Mouse (Mus musculus) c-Kit-positive CD71-positive TER-119-positive erythroid progenitor cells, embryonic 14.5 days (primary cell): Measurements from ENCODE around the gene Phf12.
"Not testable (repeated sequence)": the region's sequence is repeated elsewhere in the genome, so short reads cannot be mapped to it uniquely, and the experiment has no call there.

Source experiments
- DNase-seq: peaks from one replicate; pipeline ENCODE4 v3.0.0-alpha.2; 2013; ENCODE audit warnings: low spot score

Gene Phf12

GRCm38 (mm10) chr11:78031947-78032808 lies 49.6 kb downstream of the Phf12 start, which contains the start of gene Dhrs13:
TSS of gene Dhrs13 (plus strand) at chr11:78032280.
- peak; percentile 92 for DNase-seq

DNA sequence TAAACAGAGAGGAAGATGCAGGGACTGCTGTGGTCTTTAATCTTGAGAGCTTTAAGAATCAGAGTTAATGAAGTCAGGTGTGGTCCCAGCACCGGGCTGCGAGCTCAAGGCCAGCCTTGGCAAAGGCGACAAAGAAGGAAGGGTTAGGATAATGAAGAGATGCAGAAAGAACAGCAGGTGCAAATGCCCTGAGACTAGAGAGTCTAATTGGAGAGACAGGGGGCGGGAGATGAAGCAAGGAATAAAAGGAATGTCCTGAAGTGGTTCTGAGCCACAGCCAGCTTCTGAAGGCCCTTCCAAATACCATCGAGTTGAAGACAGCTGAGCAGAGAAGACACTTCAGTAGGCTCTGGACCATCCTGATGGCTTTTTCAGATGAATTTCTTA lies 50.2 kb downstream of the Phf12 start:
- no peak for DNase-seq

GRCm38 (mm10) chr11:78033931-78034617 lies 51.5 kb downstream of the Phf12 start:
- DNase-seq, result no peak

DNA sequence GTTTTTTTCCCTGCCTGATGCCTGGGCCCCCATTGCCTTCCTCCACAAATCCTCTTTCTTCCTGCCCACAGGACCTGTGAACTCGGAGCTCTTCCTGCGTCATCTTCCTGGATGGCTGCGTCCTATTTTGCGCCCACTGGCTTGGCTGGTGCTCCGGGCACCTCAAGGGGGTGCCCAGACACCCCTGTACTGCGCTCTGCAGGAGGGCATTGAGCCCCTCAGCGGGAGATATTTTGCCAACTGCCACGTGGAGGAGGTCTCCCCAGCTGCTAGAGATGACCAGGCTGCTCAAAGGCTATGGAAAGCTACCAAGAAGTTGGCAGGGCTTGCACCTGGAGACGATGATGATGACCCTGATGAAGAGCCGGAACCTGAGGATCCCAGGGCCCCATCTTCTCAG lies 54.2 kb downstream of the Phf12 start:
- no peak for DNase-seq

GRCm38 (mm10) chr11:78037831-78038752 lies 55.5 kb downstream of the Phf12 start, which contains the start of gene Flot2:
TSS of gene Flot2 (plus strand) at chr11:78037931.
- DNase-seq, result peak; percentile 53

- no peak for DNase-seq
Observed at GRCm38 (mm10) chr11:78040878-78041277, 58.3 kb downstream of the Phf12 start.

DNA sequence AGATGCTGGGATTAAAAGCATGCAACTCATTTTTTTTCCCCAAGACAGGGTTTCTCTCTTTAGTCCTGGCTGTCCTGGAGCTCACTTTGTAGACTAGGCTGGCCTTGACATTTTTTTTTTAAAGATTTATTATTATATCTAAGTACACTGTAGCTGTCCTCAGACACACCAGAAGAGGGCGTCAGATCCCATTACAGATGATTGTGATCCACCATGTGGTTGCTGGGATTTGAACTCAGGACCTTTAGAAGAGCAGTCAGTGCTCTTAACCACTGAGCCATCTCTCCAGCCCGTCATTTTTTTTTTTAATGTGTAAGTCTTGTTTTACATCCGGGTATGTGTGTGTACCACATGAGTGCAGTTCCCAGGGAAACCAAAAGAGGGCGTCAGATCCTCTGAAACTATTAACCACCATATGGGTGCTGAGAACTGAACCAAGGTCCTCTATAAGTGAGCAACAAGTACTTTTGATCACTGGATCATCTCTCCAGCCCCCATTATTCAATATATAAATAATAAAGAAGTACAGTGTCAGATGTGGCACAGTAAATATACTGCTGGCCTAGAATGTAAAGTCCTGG lies 59.8 kb downstream of the Phf12 start:
- not testable (repeated sequence) for DNase-seq

DNA sequence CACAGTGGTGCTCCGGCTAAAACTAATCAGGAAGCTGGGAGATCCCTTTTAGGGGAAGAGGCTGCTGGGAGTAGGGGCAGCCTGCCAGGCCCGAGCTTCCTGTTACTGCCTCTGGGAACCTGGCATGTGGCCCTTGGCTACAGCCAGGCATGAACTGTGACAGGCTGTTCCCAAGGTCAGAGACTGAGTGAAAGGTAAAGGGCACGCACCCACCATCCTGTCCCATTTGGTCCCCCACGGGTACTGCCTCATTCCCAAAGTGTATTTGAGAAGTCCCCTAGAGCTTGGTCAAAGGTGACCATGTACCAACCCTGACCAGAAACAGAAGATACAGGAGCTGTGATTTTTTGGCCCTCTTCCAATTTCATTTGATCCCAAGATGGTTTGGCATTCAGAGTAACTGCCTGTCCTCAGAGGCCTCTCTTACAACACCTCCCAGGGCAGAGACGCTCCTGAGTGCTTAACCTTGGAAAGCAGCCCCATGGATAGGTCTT lies 62.3 kb downstream of the Phf12 start:
- DNase-seq, result no peak

DNA sequence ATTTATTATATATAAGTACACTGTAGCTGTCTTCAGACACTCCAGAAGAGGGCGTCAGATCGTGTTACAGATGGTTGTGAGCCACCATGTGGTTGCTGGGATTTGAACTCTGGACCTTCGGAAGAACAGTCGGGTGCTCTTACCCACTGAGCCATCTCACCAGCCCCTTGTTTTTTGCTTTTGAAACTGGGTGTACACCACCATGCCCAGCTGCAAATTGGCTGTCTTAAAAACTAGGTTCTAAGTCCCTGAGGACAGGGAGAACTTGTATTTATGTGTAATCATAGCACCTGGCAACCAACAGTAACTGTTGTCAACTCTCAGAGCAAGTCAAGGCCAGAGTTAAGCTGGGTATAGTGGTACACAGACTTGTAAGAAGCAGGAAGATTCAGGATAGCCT lies 66.1 kb downstream of the Phf12 start:
- DNase-seq, result not testable (repeated sequence)

GRCm38 (mm10) chr11:78053078-78053477 lies 70.5 kb downstream of the Phf12 start:
- no peak for DNase-seq

DNA sequence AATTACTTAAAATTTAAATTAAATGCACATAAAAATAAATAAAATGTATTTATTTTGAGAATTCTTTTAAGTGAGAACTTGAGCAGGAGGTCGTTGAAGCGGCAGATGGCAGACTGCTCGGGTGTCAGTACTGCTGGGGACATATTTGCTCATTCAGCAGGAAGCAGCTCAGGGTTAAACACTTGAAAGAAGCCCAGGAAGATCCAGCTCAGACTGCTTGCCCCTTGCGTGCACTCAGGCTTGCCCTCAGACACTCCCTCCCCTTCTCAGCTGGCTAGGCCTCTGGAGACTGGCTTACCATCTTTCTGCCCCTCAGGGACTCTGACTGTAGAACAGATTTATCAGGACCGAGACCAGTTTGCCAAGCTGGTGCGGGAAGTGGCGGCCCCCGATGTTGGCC lies 74.4 kb downstream of the Phf12 start:
- no peak for DNase-seq

- no peak for DNase-seq
Observed at GRCm38 (mm10) chr11:78059833-78060757, 77.5 kb downstream of the Phf12 start.

DNA sequence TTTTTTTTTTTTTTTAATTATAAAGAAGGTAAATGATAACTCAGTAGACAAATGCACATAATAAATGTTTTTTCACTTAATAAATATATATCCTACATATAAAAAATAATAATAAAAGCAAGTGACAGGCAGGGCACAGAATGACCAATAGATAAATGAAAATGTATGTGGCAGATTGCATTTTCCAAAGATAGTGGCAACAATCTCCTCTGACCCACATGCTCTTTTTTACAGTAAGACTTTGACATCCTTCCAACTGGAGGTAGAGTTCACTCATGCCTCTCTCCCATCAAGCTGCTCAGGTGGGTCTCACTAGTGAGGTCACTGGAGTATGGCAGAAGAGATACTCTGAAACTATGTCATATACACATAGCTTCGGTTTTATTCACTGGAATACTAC lies 80.0 kb downstream of the Phf12 start:
- no peak for DNase-seq

DNA sequence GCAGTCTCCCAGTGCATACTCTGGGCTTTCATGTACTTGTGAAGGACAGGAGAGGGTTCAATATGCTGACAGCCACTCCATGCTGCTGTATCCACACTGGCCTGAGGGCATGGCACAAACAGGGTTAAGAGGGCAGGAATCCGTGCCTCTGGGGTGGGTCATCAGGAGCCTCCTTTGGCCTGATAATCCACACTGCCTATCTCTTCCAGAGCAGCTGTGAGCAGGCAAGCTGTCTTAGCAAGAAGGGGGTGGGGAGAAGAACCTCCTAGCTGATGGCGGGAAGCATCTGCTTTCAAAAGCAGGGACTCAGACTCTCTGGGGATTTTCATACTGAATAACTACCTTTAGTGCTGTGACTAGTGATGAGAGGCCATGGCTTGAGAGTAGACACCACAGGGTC lies 83.4 kb downstream of the Phf12 start:
- DNase-seq, result peak; percentile 84

- no peak for DNase-seq
Observed at GRCm38 (mm10) chr11:78066641-78067040, 84.1 kb downstream of the Phf12 start.

GRCm38 (mm10) chr11:78067566-78067965 lies 85.0 kb downstream of the Phf12 start:
- no peak for DNase-seq

- DNase-seq, result no peak
Observed at GRCm38 (mm10) chr11:78069130-78069529, 86.6 kb downstream of the Phf12 start.

DNA sequence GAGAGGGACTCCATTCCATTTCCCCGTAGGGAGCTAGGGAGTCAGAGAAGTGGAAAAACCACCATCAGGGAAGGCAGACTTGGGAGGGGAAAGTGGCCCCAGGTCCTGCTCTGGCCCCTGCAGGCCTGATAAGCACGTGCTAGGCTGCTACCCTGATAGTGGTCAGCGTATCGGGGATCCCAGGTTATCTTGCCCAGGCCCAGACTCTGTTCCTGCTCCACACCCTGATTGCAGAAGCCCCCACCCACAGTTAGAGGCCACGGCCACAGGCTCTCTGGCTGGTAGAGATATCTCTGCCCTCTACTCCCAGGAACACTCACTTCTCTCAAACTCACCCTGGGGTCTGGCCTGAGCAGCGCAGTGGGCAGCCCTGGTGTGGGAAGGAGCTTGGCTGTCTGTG lies 87.1 kb downstream of the Phf12 start:
- peak; percentile 90 for DNase-seq

DNA sequence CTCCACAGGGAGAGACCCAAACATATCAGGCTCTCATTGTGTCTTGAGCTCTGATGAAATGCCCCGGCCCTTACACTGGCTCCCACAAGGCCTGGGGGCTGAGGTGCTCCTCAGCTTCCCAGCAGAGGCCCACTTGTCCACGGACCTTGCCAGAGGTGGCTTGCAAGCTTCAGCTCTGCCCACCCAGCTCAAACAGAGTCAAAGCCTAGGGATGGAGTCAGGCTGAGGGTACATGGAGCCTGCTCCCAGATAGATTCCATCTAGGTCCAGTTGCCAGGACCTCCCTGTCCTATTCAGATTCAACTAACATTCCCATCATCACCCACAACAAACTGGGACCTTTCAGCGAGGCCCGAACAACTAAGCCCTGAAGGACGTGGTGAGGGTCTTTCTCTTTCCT lies 89.4 kb downstream of the Phf12 start:
- no peak for DNase-seq

GRCm38 (mm10) chr11:78072425-78073130 lies 90.0 kb downstream of the Phf12 start:
- DNase-seq, result peak; percentile 92
